ENCODE assay signal across 18 mouse cellular contexts in the genomic region with DNA sequence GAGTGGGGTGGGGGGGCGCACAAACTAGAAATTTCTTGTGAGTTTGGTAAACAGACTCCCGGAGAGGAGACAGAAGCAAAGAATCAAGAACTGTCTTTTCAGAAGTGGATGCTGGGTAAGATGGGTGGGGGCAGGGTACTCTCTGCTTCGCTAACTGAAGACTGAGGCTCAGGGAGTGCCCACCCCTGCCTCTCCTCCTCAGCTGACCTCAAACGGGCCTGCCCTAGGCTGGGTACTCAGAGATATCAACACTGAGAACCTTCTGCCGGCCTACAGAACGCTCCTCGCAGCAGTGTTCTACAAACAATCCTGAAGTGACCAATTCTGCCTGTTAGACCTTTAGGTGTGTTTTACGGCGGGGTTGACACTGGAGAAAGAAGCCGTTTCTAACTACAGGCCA. TPM values are rescaled to one million over a fixed set of nuclear protein-coding genes. Genes with fewer than 3 reads are reported as not detected.
A peak's percentile ranks its signal among the peaks of the same experiment; 100 is the strongest.
DNase-seq lines count a peak whose midpoint lies in the region; ATAC-seq and TF ChIP-seq lines count a peak whose summit lies in the region.
"Had no signal": no experiment of that assay in that cellular context is flagged by ENCODE, and none has a peak within 500 bp of the region (broad histone marks: within the 10 kb centered on the region; RNA-seq: fewer than 3 reads in every experiment).

No protein-coding gene starts in this region.

- no peaks in the 10 kb centered on the region for H3K9me3 ChIP-seq in forebrain, embryonic 10.5 days
- H3K9me3 ChIP-seq in hindbrain, embryonic 14.5 days (ENCODE audit: control insufficient read depth, low read length), result no peaks in the 10 kb centered on the region
- no peaks in the 10 kb centered on the region for H3K9me3 ChIP-seq in midbrain, embryonic 16.5 days (replicated peaks; ENCODE audit: control insufficient read depth, low read length, poor library complexity, severe bottlenecking)

- peak overlapping the region; percentile 39 for H3K4me2 ChIP-seq in hindbrain, embryonic 14.5 days (replicated peaks)
- H3K4me2 ChIP-seq in midbrain, embryonic 16.5 days (ENCODE audit: low read length), result peak overlapping the region; percentile 46; the same call in 1 of the 2 replicates

- peak overlapping the region; percentile 43 for H3K4me3 ChIP-seq in layer of hippocampus, adult 2 months
- peak overlapping the region; percentile 29; the same call in 1 of the 2 replicates for H3K4me3 ChIP-seq in forebrain, embryonic 10.5 days
- no peak overlapping the region for H3K4me3 ChIP-seq in hindbrain, embryonic 14.5 days (replicated peaks; ENCODE audit: low read length)
- no peak overlapping the region; the same call in 1 of the 2 replicates for H3K4me3 ChIP-seq in midbrain, embryonic 16.5 days (ENCODE audit: low read depth, low read length)

- H3K27ac ChIP-seq in layer of hippocampus, adult 2 months, result no peak overlapping the region
- 0 out of 2 replicates have a peak overlapping the region, but pooled peaks have one; percentile 49 for H3K27ac ChIP-seq in forebrain, embryonic 10.5 days
- H3K27ac ChIP-seq in hindbrain, embryonic 14.5 days, result peak overlapping the region; percentile 22; the same call in 1 of the 2 replicates
- no peak overlapping the region for H3K27ac ChIP-seq in midbrain, embryonic 16.5 days (ENCODE audit: low read length)

- no peak for DNase-seq in layer of hippocampus, adult 2 months (ENCODE audit: low spot score in 2 of 2)
- DNase-seq in layer of hippocampus, postnatal 25 days (ENCODE audit: extremely low spot score in 1 of 2, low spot score in 1 of 2), result no peak
- DNase-seq in forebrain, embryonic 10.5 days (ENCODE audit: extremely low spot score, low spot score), result no peak
- DNase-seq in hindbrain, embryonic 14.5 days (ENCODE audit: low spot score), result no peak
- no peak for DNase-seq in kidney, adult 9 months
- no peak for DNase-seq in heart, adult 9 months (ENCODE audit: low spot score in 2 of 2)
- no peak for DNase-seq in heart, postnatal 4 days
- DNase-seq: adrenal gland, adult 2 months; embryo, embryonic 11 days; kidney, postnatal 10 days; layer of hippocampus, adult 9-11 months; right cerebral cortex, postnatal 4 days had no signal

- 70% methylated on average over 10 of the region's 10 CpGs for WGBS in forebrain, embryonic 10.5 days
- 62% methylated on average over 10 of the region's 10 CpGs for WGBS in hindbrain, embryonic 14.5 days
- 71% methylated on average over 10 of the region's 10 CpGs for WGBS in midbrain, embryonic 16.5 days

- H3K36me3 ChIP-seq in forebrain, embryonic 10.5 days (replicated peaks), result no peaks in the 10 kb centered on the region
- H3K36me3 ChIP-seq in hindbrain, embryonic 14.5 days (replicated peaks; ENCODE audit: control insufficient read depth, insufficient read depth), result no peaks in the 10 kb centered on the region
- H3K36me3 ChIP-seq in midbrain, embryonic 16.5 days (ENCODE audit: control insufficient read depth, insufficient read depth, low read length), result no peaks in the 10 kb centered on the region

- H3K9ac ChIP-seq in hindbrain, embryonic 14.5 days, result no peak overlapping the region
- no peak overlapping the region for H3K9ac ChIP-seq in midbrain, embryonic 16.5 days (ENCODE audit: low read depth, low read length)

- H3K27me3 ChIP-seq in forebrain, embryonic 10.5 days (ENCODE audit: poor library complexity, severe bottlenecking), result peaks cover 94% of the 10 kb centered on the region
- H3K27me3 ChIP-seq in hindbrain, embryonic 14.5 days (ENCODE audit: control insufficient read depth, insufficient read depth, low read length), result peaks cover 65% of the 10 kb centered on the region
- peaks cover 5% of the 10 kb centered on the region; the same call in 1 of the 2 replicates for H3K27me3 ChIP-seq in midbrain, embryonic 16.5 days (ENCODE audit: control insufficient read depth, insufficient read depth, low read depth, low read length)

- TF ChIP-seq CTCF in layer of hippocampus, adult 2 months (conservative IDR thresholded peaks at IDR 0.05), result no peak

- H3K4me1 ChIP-seq in forebrain, embryonic 10.5 days, result peaks cover 18% of the 10 kb centered on the region
- peaks cover 5% of the 10 kb centered on the region; the same call in 1 of the 2 replicates for H3K4me1 ChIP-seq in hindbrain, embryonic 14.5 days (replicated peaks; ENCODE audit: control insufficient read depth, insufficient read depth, low read length)
- H3K4me1 ChIP-seq in midbrain, embryonic 16.5 days (ENCODE audit: control insufficient read depth, insufficient read depth, low read length), result peaks cover 3% of the 10 kb centered on the region; the same call in 1 of the 2 replicates

- ATAC-seq in hindbrain, embryonic 14.5 days (ENCODE audit: low FRiP score), result no peak
- ATAC-seq in midbrain, embryonic 16.5 days, result no peak
- ATAC-seq: intestine, embryonic 16.5 days had no signal

RNA-seq across cellular contexts. Expression of gene Olig1, which starts 50.6 kb away (rescaled TPM):
- 100 to 1,000 TPM in 1 of 2 experiments, 10 to 100 TPM in 1; 95.9 to 105 TPM for total RNA-seq in layer of hippocampus, adult 2 months (2021)
- total RNA-seq in layer of hippocampus, postnatal 25 days (2021), result 100 to 1,000 TPM; 160 to 181 TPM
- polyA plus RNA-seq in forebrain, embryonic 10.5 days (2016; fragmentation: Nextera tagmentation; extraction: Ambion mirVana), result 8.3 and 8.5 TPM in 2 replicates
- polyA plus RNA-seq in hindbrain, embryonic 14.5 days (2014; fragmentation: Nextera tagmentation; extraction: Ambion mirVana), result 93.4 and 118 TPM in 2 replicates
- 94.2 and 131 TPM in 2 replicates for polyA plus RNA-seq in midbrain, embryonic 16.5 days (2015; fragmentation: Nextera tagmentation; extraction: Ambion mirVana)
- not detected for total RNA-seq in heart, postnatal 4 days (2021)
- total RNA-seq: granulocyte monocyte progenitor cell, adult 5-6 weeks had no signal
- polyA plus RNA-seq: heart, postnatal 0 days; intestine, embryonic 16.5 days; limb, embryonic 11.5 days; lung, embryonic 16.5 days had no signal

RNA-seq across cellular contexts. Expression of gene Ifnar2, which starts 52.4 kb away (rescaled TPM):
- total RNA-seq in layer of hippocampus, adult 2 months (2021), result 10 to 100 TPM; 19.8 to 25.5 TPM
- total RNA-seq in layer of hippocampus, postnatal 25 days (2021), result 10 to 100 TPM; 23.8 TPM
- polyA plus RNA-seq in forebrain, embryonic 10.5 days (2016; fragmentation: Nextera tagmentation; extraction: Ambion mirVana), result 28.6 and 29.0 TPM in 2 replicates
- polyA plus RNA-seq in hindbrain, embryonic 14.5 days (2014; fragmentation: Nextera tagmentation; extraction: Ambion mirVana), result 38.2 and 40.4 TPM in 2 replicates
- 35.4 and 38.7 TPM in 2 replicates for polyA plus RNA-seq in midbrain, embryonic 16.5 days (2015; fragmentation: Nextera tagmentation; extraction: Ambion mirVana)
- 10 to 100 TPM; 29.9 to 33.8 TPM for total RNA-seq in heart, postnatal 4 days (2021)

Comparison
In these comparisons a context has a peak if more than half of its experiments do, and no peak if none do; other contexts are left out.
1. H3K27ac ChIP-seq: peak in forebrain, embryonic 10.5 days (single experiment) and hindbrain, embryonic 14.5 days (single experiment); none in layer of hippocampus, adult 2 months (single experiment) and midbrain, embryonic 16.5 days (single experiment).
2. H3K4me3 ChIP-seq: peak in layer of hippocampus, adult 2 months (single experiment) and forebrain, embryonic 10.5 days (single experiment); none in hindbrain, embryonic 14.5 days (single experiment) and midbrain, embryonic 16.5 days (single experiment).
3. RNA of gene Olig1, which starts 50.6 kb away (total RNA-seq): 160 to 181 TPM in layer of hippocampus, postnatal 25 days and 95.9 to 105 TPM in layer of hippocampus, adult 2 months; not detected in heart, postnatal 4 days; every median in the first group is over 10 times any median in the second.